Mouse (Mus musculus) Patski (cell line): ENCODE measurements around the gene Chrna10. TPM values are rescaled to one million over a fixed set of nuclear protein-coding genes. Genes with fewer than 3 reads are reported as not detected.

Source experiments
- ATAC-seq: fragments of 100-300 bp; one replicate; pipeline ENCODE4 v1.8.0; 2021
- CTCF ChIA-PET: fragments of 350-600 bp; sonication (Branson Sonifier 250); formaldehyde crosslinking; loops from one replicate; lab custom pipeline; 2022; ENCODE audit warnings: inconsistent platforms; lab: Charles Lee
- POLR2A ChIA-PET: fragments of 350-600 bp; sonication (Branson Sonifier 250); formaldehyde crosslinking; loops from one replicate; lab custom pipeline; 2022; ENCODE audit warnings: antibody characterized with exemption, inconsistent platforms; lab: Charles Lee
- DNase-seq: peaks from one replicate; pipeline ENCODE4 v3.0.0-alpha.2; 2011; ENCODE audit warnings: low read depth, low spot score
- H3K27me3 ChIP-seq: fragments of 371-371 bp; one replicate; pipeline ENCODE4 v1.5.1; 2021
- CTCF ChIP-seq: fragments of 100-300 bp; IDR thresholded peaks from one replicate; pipeline ENCODE4 v1.5.1; 2021
- in situ Hi-C: fragments of 300-500 bp; cut with MboI; formaldehyde crosslinking; loops from 3 replicates; pipeline ENCODE4 v1.11.1; 2018; ENCODE audit warnings: low pct_unique_long_range_greater_than_20kb, mixed read lengths
- polyA plus RNA-seq: library from polyadenylated mRNA; unstranded; gene quantifications from one replicate; pipeline ENCODE4 v1.2.3, GENCODE M21; 2021

Chrna10 gene
- not detected for polyA plus RNA-seq

DNA sequence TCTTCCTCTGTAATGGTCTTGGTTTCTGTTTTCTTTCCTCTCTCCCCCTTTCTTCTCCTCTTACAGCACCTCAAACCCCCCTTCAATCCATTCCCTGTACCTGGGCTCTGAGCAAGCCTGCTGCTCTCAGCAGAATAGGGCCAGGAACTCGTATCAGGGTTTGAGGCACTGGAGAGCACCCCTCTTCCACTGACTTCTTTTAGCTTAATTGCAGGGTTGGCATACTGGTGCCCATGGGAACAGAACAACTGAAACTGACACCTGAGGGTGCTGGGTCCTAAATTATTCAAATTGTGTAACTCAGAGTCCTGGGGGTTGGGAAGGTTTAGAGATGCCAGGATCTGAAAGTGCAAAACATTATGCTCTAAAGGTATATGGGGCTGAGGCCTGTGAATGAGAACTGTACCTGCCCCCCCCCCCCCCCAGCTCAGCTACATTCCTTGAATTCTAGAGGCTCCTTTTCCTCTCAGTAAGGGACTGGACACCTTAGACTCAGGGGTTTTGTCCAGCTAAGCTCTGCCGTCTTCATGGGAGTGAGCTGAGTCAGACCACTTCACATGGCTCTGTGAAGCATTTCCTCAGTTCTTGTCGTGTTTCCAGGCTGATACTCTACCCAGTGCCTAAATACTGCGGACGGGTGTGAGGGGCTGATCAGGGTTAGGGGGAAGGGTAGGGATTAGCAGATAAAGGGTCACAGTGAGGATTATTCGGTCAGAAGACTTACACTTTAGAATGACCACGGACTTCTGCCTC lies at the start of gene Chrna10:
Chrna10 (minus strand) TSS at position 250 of the 753 bp plus-strand sequence.
- POLR2A ChIA-PET, result no interaction called here
- in situ Hi-C loops, result no loop called here
- TF ChIP-seq CTCF, result no peak
- CTCF ChIA-PET, result no interaction called here
- DNase-seq (no peak), ATAC-seq (no peak)
- H3K27me3 ChIP-seq, result peaks cover 4% of the 10 kb centered on the region

DNA sequence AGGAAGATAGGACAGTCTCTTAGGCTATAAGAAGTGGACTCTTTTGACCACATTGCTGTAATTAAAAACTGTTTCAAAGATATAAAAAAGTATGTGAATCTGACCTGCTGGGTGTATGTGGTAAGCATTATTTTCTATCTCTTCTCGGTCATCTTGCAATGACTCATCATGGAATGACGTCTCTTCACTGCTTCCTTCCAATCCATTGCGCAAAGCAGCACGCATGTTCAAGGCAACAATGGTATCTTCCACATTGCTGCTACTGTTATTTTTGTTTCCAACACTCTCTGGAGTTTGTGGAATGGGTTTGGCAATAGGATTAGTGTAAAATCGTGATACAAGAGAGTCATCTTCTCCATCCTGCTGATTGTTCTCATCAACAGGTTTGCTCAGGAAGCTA lies 37.1 kb upstream of the Chrna10 start:
- CTCF ChIA-PET, result no interaction called here
- H3K27me3 ChIP-seq, result no peaks in the 10 kb centered on the region
- no peak for DNase-seq
- POLR2A ChIA-PET, result no interaction called here
- in situ Hi-C loops, result no loop called here
- no peak for ATAC-seq
- no peak for TF ChIP-seq CTCF

- no peak for TF ChIP-seq CTCF
- in situ Hi-C loops, result no loop called here
- H3K27me3 ChIP-seq, result no peaks in the 10 kb centered on the region
- CTCF ChIA-PET, result interaction anchor here (1.3 to 1.4 kb wide), 2 partner anchors 12 to 22 kb away, joined by 4 to 5 read pairs; no protein-coding TSS in a partner anchor
- POLR2A ChIA-PET, result no interaction called here
- DNase-seq (no peak), ATAC-seq (no peak)
Observed at GRCm38 (mm10) chr7:102137898-102138297, 21.3 kb upstream of the Chrna10 start.

- no peak for ATAC-seq
- in situ Hi-C loops, result no loop called here
- ChIA-PET CTCF (interaction anchor here (1.3 to 1.4 kb wide), 2 partner anchors 12 to 22 kb away, joined by 4 to 5 read pairs; no protein-coding TSS in a partner anchor), POLR2A (interaction anchor here (0.6 kb wide), 1 partner anchor 33 kb away, joined by 5 read pairs; no protein-coding TSS in a partner anchor)
- DNase-seq, result no peak
- no peaks in the 10 kb centered on the region for H3K27me3 ChIP-seq
- peak; percentile 77 for TF ChIP-seq CTCF
Observed at GRCm38 (mm10) chr7:102137464-102137863, 20.8 kb upstream of the Chrna10 start.

DNA sequence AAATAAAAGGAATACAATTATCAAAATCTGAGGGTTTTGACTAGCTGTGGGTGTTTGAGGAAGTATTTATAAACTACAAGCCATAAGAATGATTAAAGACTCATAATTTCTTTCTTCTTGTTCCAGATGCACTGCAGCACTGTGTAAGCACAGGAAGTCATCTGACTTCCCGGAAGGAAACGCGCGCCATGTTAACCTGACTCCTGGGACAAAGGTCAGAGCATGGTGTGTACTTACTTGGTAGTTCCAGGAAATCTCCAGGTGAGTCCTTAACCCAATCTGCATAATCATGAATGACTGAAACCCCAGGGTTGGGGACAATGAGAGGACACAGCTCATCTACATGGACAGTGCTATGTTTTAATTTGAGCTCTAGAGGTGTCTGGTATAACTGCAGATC lies 15.8 kb upstream of the Chrna10 start:
- ChIA-PET POLR2A (no interaction called here), CTCF (interaction anchor here (1.0 to 1.2 kb wide), 2 partner anchors 9 kb away, joined by 3 to 5 read pairs; no protein-coding TSS in a partner anchor)
- in situ Hi-C loops, result no loop called here
- no peak for DNase-seq
- TF ChIP-seq CTCF, result no peak
- no peak for ATAC-seq
- H3K27me3 ChIP-seq, result no peaks in the 10 kb centered on the region

DNA sequence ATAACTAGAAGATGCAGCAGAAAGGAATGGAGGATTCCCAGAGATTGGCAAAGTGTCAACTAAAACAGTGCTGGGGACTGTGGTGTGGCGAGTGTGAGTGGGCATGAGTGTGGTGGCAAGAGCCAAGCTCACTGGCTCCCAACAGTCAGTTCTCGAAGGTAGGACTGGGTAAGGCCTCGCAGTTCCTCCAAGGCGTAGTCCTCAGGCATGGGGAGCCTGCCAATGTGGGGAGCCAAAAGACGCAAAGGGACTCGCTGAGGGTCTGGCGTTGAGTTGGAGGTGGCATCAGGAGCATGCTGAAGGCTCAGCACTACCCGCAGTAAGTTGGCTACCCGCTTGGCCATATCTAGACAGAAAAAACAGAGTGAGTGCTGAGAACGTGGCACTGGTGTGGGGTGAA lies 3.7 kb upstream of the Chrna10 start:
- in situ Hi-C loops, result no loop called here
- no peak for TF ChIP-seq CTCF
- ATAC-seq, result no peak
- no peaks in the 10 kb centered on the region for H3K27me3 ChIP-seq
- POLR2A ChIA-PET, result no interaction called here
- CTCF ChIA-PET, result no interaction called here
- DNase-seq, result no peak

DNA sequence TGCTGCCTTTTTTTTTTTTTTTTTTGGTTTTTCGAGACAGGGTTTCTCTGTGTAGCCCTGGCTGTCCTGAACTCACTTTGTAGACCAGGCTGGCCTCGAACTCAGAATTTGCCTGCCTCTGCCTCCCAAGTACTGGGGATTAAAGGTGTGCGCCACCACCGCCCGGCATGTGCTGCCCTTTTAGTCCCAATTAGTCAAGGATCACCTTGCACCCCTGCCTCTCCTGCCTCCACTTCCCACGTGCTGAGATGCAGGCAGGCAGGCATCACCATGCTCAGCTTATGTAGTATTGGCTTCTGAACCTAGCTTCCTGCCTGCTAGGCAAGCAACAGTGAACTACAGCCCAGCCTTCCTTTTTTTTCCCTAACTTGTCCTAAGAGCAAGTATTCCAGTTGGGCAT lies 754 bp upstream of the Chrna10 start:
- in situ Hi-C loops, result no loop called here
- no peak for ATAC-seq

GRCm38 (mm10) chr7:102113151-102113729 lies 3.4 kb downstream of the Chrna10 start:
- POLR2A ChIA-PET, result no interaction called here
- DNase-seq, result no peak
- CTCF ChIA-PET, result no interaction called here
- in situ Hi-C loops, result no loop called here
- TF ChIP-seq CTCF, result no peak
- ATAC-seq, result no peak
- H3K27me3 ChIP-seq, result peaks cover 4% of the 10 kb centered on the region

More for the DNA sequence above, 754 bp upstream of the Chrna10 start:
- TF ChIP-seq CTCF, result no peak
- ChIA-PET POLR2A (interaction anchor here (0.5 kb wide), 1 partner anchor 28 kb away, joined by 3 read pairs; no protein-coding TSS in a partner anchor), CTCF (no interaction called here)
- DNase-seq, result no peak
- H3K27me3 ChIP-seq, result peaks cover 4% of the 10 kb centered on the region

GRCm38 (mm10) chr7:102109746-102110145 lies 6.9 kb downstream of the Chrna10 start:
- no peak for DNase-seq
- no peak for ATAC-seq
- peaks cover 4% of the 10 kb centered on the region for H3K27me3 ChIP-seq
- TF ChIP-seq CTCF, result no peak
- CTCF ChIA-PET, result no interaction called here
- in situ Hi-C loops, result no loop called here
- POLR2A ChIA-PET, result no interaction called here

DNA sequence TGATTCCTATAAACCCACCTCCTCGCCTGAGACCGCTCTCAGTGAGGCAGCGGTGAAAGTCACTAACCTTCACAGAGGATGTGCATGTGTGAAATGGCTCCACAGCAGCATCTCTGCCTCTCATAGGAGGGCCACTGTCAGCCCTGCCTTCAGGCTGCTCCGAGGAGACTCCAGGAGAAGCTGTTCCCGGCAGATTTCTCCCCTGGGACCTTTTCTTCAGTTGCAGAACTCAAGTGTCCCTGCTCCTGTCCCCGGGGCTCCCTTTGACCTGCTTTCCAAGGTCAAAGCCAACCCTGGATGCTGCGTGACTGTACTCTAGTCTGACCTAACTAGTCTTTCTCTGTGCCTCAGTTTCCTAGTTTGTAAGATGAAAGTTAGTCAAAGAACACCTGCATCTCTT lies 7.5 kb downstream of the Chrna10 start, which contains the start of gene Art5:
Art5 (minus strand) TSS at position 319 of the 400 bp plus-strand sequence.
- CTCF ChIA-PET, result no interaction called here
- in situ Hi-C loops, result no loop called here
- ATAC-seq (no peak), DNase-seq (no peak)
- peaks cover 4% of the 10 kb centered on the region for H3K27me3 ChIP-seq
- TF ChIP-seq CTCF, result no peak
- POLR2A ChIA-PET, result no interaction called here

DNA sequence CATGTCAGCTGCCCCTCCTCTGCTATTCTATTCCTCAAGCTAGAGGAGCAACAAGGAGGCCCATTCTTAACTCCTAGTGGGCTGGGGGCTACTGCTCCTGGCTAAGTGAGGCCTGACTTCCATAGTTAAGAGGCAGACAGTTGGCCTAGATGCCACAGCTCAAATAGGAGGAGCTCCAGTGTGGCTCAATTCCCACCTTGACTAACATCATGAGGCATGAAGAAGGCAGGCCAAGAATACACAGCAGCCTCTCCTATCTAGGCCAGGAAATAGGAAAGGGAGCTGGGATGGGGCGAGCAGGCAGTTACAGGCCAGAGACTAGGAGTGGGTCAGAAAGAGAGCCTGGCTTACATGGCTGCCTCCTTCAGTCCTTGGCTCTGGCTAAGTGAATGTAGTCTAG lies 8.4 kb downstream of the Chrna10 start:
- POLR2A ChIA-PET, result no interaction called here
- H3K27me3 ChIP-seq, result peaks cover 1% of the 10 kb centered on the region
- TF ChIP-seq CTCF, result no peak
- no peak for DNase-seq
- ATAC-seq, result no peak
- CTCF ChIA-PET, result no interaction called here
- in situ Hi-C loops, result no loop called here
